Mouse (Mus musculus): ENCODE measurements around the gene Jade2. TPM values are rescaled to one million over a fixed set of nuclear protein-coding genes. Genes with fewer than 3 reads are reported as not detected.

The Jade2 gene
- total and polyA plus RNA-seq, 2 experiments from 2014 or later = 0.56 to 3.3 TPM

- ATAC-seq (no peak), DNase-seq (no peak)
- H3K4me3 ChIP-seq (ENCODE audit: low read depth, low read length) = no peak overlapping the region
- no peak for TF ChIP-seq CTCF (IDR thresholded peaks at IDR 0.05; ENCODE audit: low read depth)
- 74% methylated on average over 9 of the region's 9 CpGs for WGBS
- H3K9me3 ChIP-seq (ENCODE audit: low read length) = no peaks in the 10 kb centered on the region
- no peak overlapping the region for H3K27ac ChIP-seq (ENCODE audit: low read depth, low read length)
- H3K4me1 ChIP-seq (ENCODE audit: insufficient read depth) = no peaks in the 10 kb centered on the region
- H3K4me2 ChIP-seq (ENCODE audit: low read depth) = no peak overlapping the region
- H3K27me3 ChIP-seq (ENCODE audit: insufficient read depth, low read length) = no peaks in the 10 kb centered on the region
- H3K9ac ChIP-seq = no peak overlapping the region
- H3K36me3 ChIP-seq (ENCODE audit: insufficient read depth) = no peaks in the 10 kb centered on the region
Observed at GRCm38 (mm10) chr11:51841149-51841548, 16.3 kb downstream of the Jade2 start.

GRCm38 (mm10) chr11:51840657-51841056 lies 16.8 kb downstream of the Jade2 start:
- no peak for TF ChIP-seq CTCF (IDR thresholded peaks at IDR 0.05; ENCODE audit: low read depth)
- 88% methylated on average over 9 of the region's 9 CpGs for WGBS
- no peaks in the 10 kb centered on the region for H3K36me3 ChIP-seq (ENCODE audit: insufficient read depth)
- H3K27me3 ChIP-seq (ENCODE audit: insufficient read depth, low read length) = no peaks in the 10 kb centered on the region
- H3K4me2 ChIP-seq (ENCODE audit: low read depth) = no peak overlapping the region
- H3K4me3 ChIP-seq (ENCODE audit: low read depth, low read length) = no peak overlapping the region
- no peak for ATAC-seq
- no peaks in the 10 kb centered on the region for H3K4me1 ChIP-seq (ENCODE audit: insufficient read depth)
- H3K9ac ChIP-seq = no peak overlapping the region
- H3K9me3 ChIP-seq (ENCODE audit: low read length) = no peaks in the 10 kb centered on the region
- no peak overlapping the region for H3K27ac ChIP-seq (ENCODE audit: low read depth, low read length)
- no peak for DNase-seq

GRCm38 (mm10) chr11:51839973-51840372 lies 17.5 kb downstream of the Jade2 start:
- H3K4me1 ChIP-seq (ENCODE audit: insufficient read depth) = no peaks in the 10 kb centered on the region
- no peak overlapping the region for H3K4me2 ChIP-seq (ENCODE audit: low read depth)
- no peak overlapping the region for H3K4me3 ChIP-seq (ENCODE audit: low read depth, low read length)
- H3K27me3 ChIP-seq (ENCODE audit: insufficient read depth, low read length) = no peaks in the 10 kb centered on the region
- TF ChIP-seq CTCF (IDR thresholded peaks at IDR 0.05; ENCODE audit: low read depth) = no peak
- H3K36me3 ChIP-seq (ENCODE audit: insufficient read depth) = no peaks in the 10 kb centered on the region; the same call in 1 of the 2 replicates
- no peaks in the 10 kb centered on the region for H3K9me3 ChIP-seq (ENCODE audit: low read length)
- DNase-seq (no peak), ATAC-seq (no peak)
- 89% methylated on average over 11 of the region's 11 CpGs for WGBS
- no peak overlapping the region for H3K9ac ChIP-seq
- no peak overlapping the region for H3K27ac ChIP-seq (ENCODE audit: low read depth, low read length)

GRCm38 (mm10) chr11:51839106-51839505 lies 18.3 kb downstream of the Jade2 start:
- Histone ChIP-seq H3K27ac (ENCODE audit: low read depth, low read length) (no peak overlapping the region), H3K4me3 (ENCODE audit: low read depth, low read length) (no peak overlapping the region), H3K9ac (no peak overlapping the region), H3K9me3 (ENCODE audit: low read length) (no peaks in the 10 kb centered on the region), H3K4me1 (ENCODE audit: insufficient read depth) (no peaks in the 10 kb centered on the region), H3K36me3 (ENCODE audit: insufficient read depth) (no peaks in the 10 kb centered on the region; the same call in 1 of the 2 replicates), H3K4me2 (ENCODE audit: low read depth) (no peak overlapping the region), H3K27me3 (ENCODE audit: insufficient read depth, low read length) (no peaks in the 10 kb centered on the region)
- no peak for TF ChIP-seq CTCF (IDR thresholded peaks at IDR 0.05; ENCODE audit: low read depth)
- 67% methylated on average over 2 of the region's 2 CpGs for WGBS
- DNase-seq (no peak), ATAC-seq (no peak)

GRCm38 (mm10) chr11:51837164-51838153 lies 20.0 kb downstream of the Jade2 start:
- DNase-seq (no peak), ATAC-seq (no peak)
- no peak for TF ChIP-seq CTCF (IDR thresholded peaks at IDR 0.05; ENCODE audit: low read depth)
- 67% methylated on average over 8 of the region's 8 CpGs for WGBS
- H3K4me2 ChIP-seq (ENCODE audit: low read depth) = no peak overlapping the region
- no peaks in the 10 kb centered on the region; the same call in 1 of the 2 replicates for H3K36me3 ChIP-seq (ENCODE audit: insufficient read depth)
- no peaks in the 10 kb centered on the region for H3K27me3 ChIP-seq (ENCODE audit: insufficient read depth, low read length)
- no peaks in the 10 kb centered on the region for H3K9me3 ChIP-seq (ENCODE audit: low read length)
- H3K4me3 ChIP-seq (ENCODE audit: low read depth, low read length) = no peak overlapping the region
- no peak overlapping the region for H3K27ac ChIP-seq (ENCODE audit: low read depth, low read length)
- H3K4me1 ChIP-seq (ENCODE audit: insufficient read depth) = no peaks in the 10 kb centered on the region
- H3K9ac ChIP-seq = no peak overlapping the region

GRCm38 (mm10) chr11:51836506-51836905 lies 20.9 kb downstream of the Jade2 start:
- WGBS = 80% methylated on average over 6 of the region's 6 CpGs
- Histone ChIP-seq H3K4me2 (ENCODE audit: low read depth) (no peak overlapping the region), H3K9ac (no peak overlapping the region), H3K36me3 (ENCODE audit: insufficient read depth) (no peaks in the 10 kb centered on the region; the same call in 1 of the 2 replicates), H3K9me3 (ENCODE audit: low read length) (no peaks in the 10 kb centered on the region), H3K27me3 (ENCODE audit: insufficient read depth, low read length) (no peaks in the 10 kb centered on the region), H3K4me1 (ENCODE audit: insufficient read depth) (no peaks in the 10 kb centered on the region), H3K4me3 (ENCODE audit: low read depth, low read length) (no peak overlapping the region), H3K27ac (ENCODE audit: low read depth, low read length) (no peak overlapping the region)
- no peak for TF ChIP-seq CTCF (IDR thresholded peaks at IDR 0.05; ENCODE audit: low read depth)
- no peak for ATAC-seq
- no peak for DNase-seq

GRCm38 (mm10) chr11:51835598-51835997 lies 21.9 kb downstream of the Jade2 start:
- Histone ChIP-seq H3K4me1 (ENCODE audit: insufficient read depth) (no peaks in the 10 kb centered on the region), H3K9me3 (ENCODE audit: low read length) (no peaks in the 10 kb centered on the region), H3K4me3 (ENCODE audit: low read depth, low read length) (no peak overlapping the region), H3K27me3 (ENCODE audit: insufficient read depth, low read length) (no peaks in the 10 kb centered on the region), H3K27ac (ENCODE audit: low read depth, low read length) (no peak overlapping the region), H3K4me2 (ENCODE audit: low read depth) (no peak overlapping the region), H3K36me3 (ENCODE audit: insufficient read depth) (no peaks in the 10 kb centered on the region; the same call in 1 of the 2 replicates), H3K9ac (no peak overlapping the region)
- 96% methylated on average over 12 of the region's 12 CpGs for WGBS
- no peak for TF ChIP-seq CTCF (IDR thresholded peaks at IDR 0.05; ENCODE audit: low read depth)
- ATAC-seq (no peak), DNase-seq (no peak)

All from forebrain, postnatal 0 days (tissue).